Mouse (Mus musculus) midbrain, embryonic 11.5 days (tissue): Measurements from ENCODE around the gene Platr17. TPM values are rescaled to one million over a fixed set of nuclear protein-coding genes. Genes with fewer than 3 reads are reported as not detected.
"Not testable (repeated sequence)": the region's sequence is repeated elsewhere in the genome, so short reads cannot be mapped to it uniquely, and the experiment has no call there.

Source experiments
- ATAC-seq: fragments of 200-750 bp; cut with Nextera tagmentation; 2 replicates; pipeline ENCODE4 v1.8.0; 2017; ENCODE audit warnings: moderate TSS enrichment, moderate library complexity; ENCODE audit not compliant: low FRiP score
- DNase-seq: peaks from one replicate; pipeline ENCODE4 v3.0.0; 2015; ENCODE audit warnings: low spot score; ENCODE audit errors: missing footprints
- H3K27ac ChIP-seq: fragments of 300-500 bp; sonication (generic); 2 replicates; pipeline ENCODE4 v1.5.1; 2014; ENCODE audit warnings: low read depth, low read length
- H3K27me3 ChIP-seq: fragments of 300-500 bp; sonication (generic); 2 replicates; pipeline ENCODE4 v1.6.1; 2014; ENCODE audit warnings: mild to moderate bottlenecking, low read length, moderate library complexity, mixed read lengths; ENCODE audit not compliant: control insufficient read depth, insufficient read depth
- H3K36me3 ChIP-seq: fragments of 300-500 bp; sonication (generic); 2 replicates; pipeline ENCODE4 v1.6.1; 2014; ENCODE audit warnings: mild to moderate bottlenecking, low read length, moderate library complexity, mixed read lengths; ENCODE audit not compliant: control insufficient read depth, insufficient read depth
- H3K4me1 ChIP-seq: fragments of 300-500 bp; sonication (generic); 2 replicates; pipeline ENCODE4 v1.6.1; 2014; ENCODE audit warnings: low read length; ENCODE audit not compliant: control insufficient read depth, insufficient read depth
- H3K4me2 ChIP-seq: fragments of 300-500 bp; sonication (generic); 2 replicates; pipeline ENCODE4 v1.6.1; 2014; ENCODE audit warnings: mild to moderate bottlenecking, moderate library complexity
- H3K4me3 ChIP-seq: fragments of 300-500 bp; sonication (generic); 2 replicates; pipeline ENCODE4 v1.5.1; 2014; ENCODE audit warnings: low read depth, low read length
- H3K9ac ChIP-seq: fragments of 300-500 bp; sonication (generic); 2 replicates; pipeline ENCODE4 v1.6.1; 2014; ENCODE audit warnings: low read length
- H3K9me3 ChIP-seq: fragments of 300-500 bp; sonication (generic); 2 replicates; pipeline ENCODE4 v1.6.1; 2016; ENCODE audit warnings: low read length; ENCODE audit not compliant: control insufficient read depth
- WGBS: fragments of 180-500 bp; shearing (Covaris S2); extraction: QIAGEN DNeasy Blood & Tissue Kit; methylation state at CpG from one replicate; pipeline ENCODE4 v1.1.7; 2014; 5-methylcytosine and 5-hydroxymethylcytosine counted together
- polyA plus RNA-seq: library from polyadenylated mRNA; unstranded; fragments of >200 nt; fragmentation: Nextera tagmentation; extraction: Ambion mirVana; gene quantifications from 2 replicates; pipeline ENCODE4 v1.2.1, GENCODE M21; 2014

The Platr17 gene
- polyA plus RNA-seq, 1 experiment from 2014 or later = 0.22 TPM

DNA sequence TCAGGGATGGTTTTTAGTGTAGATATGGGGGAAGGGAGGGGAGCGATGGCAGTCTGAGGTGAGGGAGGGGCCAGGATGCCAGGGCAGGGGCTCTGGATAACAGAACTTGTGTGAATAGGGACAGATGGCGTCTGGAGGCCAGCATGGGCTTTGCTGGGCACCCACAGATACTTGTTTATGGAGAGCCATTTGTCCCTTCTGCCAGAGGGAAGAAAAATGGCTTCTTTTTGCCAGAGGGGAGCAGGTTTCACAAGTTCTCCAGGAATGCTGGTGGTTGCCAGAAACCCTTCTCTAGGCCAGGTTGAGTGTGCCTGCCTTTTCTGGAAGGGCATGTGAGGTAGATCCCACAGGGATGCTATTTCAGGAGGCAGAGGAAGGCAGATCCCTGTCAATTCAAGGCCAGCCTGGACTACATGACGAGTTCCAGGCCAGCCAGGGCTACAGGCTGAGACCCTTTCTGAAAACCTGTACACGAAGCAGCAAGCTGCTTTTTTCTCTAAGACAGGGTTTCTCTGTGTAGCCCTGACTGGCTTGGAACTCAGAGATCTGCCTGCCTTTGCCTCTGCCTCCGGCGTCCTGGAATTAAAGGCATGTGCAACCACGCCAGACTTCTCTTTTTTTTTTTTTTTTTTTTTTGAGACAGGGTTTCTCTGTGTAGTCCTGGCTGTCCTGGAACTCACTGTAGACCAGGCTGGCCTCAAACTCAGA lies 4.5 kb upstream of the Platr17 start:
- Histone ChIP-seq H3K4me3 (no peak overlapping the region), H3K9me3 (no peaks in the 10 kb centered on the region), H3K4me2 (no peak overlapping the region), H3K9ac (no peak overlapping the region), H3K27me3 (no peaks in the 10 kb centered on the region), H3K36me3 (no peaks in the 10 kb centered on the region), H3K4me1 (no peaks in the 10 kb centered on the region), H3K27ac (no peak overlapping the region)
- no peak for DNase-seq
- 81% methylated on average over 7 of the region's 7 CpGs for WGBS
- no peak for ATAC-seq

DNA sequence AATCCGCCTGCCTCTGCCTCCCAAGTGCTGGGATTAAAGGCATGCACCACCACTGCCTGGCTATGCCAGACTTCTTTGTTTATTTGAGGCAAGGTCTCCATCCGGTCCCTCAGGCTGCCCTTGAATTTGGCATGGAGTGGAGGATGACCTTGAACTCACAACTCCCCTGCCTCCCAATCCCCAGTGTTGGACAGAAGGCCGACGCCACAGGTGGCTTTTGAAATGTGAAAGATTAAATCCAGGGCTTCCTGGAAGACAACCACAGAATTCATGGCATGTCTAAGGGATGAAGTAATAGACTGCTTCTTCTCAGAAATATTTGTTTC lies 4.0 kb upstream of the Platr17 start:
- Histone ChIP-seq H3K4me1 (no peaks in the 10 kb centered on the region), H3K36me3 (no peaks in the 10 kb centered on the region), H3K27ac (no peak overlapping the region), H3K4me2 (no peak overlapping the region), H3K27me3 (no peaks in the 10 kb centered on the region), H3K9me3 (no peaks in the 10 kb centered on the region), H3K9ac (no peak overlapping the region), H3K4me3 (no peak overlapping the region)
- ATAC-seq (no peak), DNase-seq (no peak)
- WGBS = 80% methylated on average over 4 of the region's 4 CpGs

DNA sequence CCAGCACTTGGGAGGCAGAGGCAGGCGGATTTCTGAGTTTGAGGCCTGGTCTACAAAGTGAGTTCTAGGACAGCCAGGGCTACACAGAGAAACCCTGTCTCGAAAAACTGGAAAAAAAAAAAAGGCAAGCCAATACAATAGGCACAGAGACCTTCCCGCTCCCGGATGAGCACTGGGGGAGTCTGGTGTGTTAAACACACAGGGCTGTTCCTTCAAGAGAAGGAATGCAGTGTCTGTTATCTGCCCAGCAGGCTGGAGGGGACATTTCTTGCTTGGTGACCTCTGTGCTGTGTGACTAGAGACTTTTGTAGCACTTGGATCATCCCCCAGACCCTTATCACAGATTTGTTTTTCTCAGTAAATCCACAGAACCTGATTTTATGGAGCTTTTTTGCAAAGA lies 3.3 kb upstream of the Platr17 start:
- H3K4me3 ChIP-seq = no peak overlapping the region
- no peaks in the 10 kb centered on the region for H3K27me3 ChIP-seq
- H3K4me2 ChIP-seq = no peak overlapping the region
- H3K36me3 ChIP-seq = no peaks in the 10 kb centered on the region
- no peak overlapping the region for H3K9ac ChIP-seq
- H3K27ac ChIP-seq = no peak overlapping the region
- no peaks in the 10 kb centered on the region for H3K4me1 ChIP-seq
- no peaks in the 10 kb centered on the region for H3K9me3 ChIP-seq
- ATAC-seq (no peak), DNase-seq (no peak)
- 70% methylated on average over 4 of the region's 4 CpGs for WGBS

DNA sequence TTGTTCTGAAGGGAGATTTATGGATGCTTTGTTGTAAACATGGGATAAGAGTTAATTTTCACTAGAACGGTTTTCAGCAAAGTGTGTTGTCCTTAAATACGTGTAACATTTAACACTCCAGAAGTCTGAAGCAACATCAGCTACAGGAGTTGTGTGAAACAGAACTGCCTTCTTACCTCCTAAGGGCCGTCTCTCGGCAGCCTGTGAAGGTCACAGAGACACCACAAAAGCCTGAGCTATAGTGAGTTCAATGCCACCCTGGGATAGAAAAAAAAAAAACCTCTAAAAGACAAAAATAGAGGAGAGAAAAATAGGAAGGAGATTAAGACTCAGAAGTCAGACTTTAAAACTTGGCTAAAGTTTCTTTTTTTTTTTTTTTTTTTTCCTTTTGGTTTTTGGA lies 2.9 kb upstream of the Platr17 start:
- ATAC-seq (no peak), DNase-seq (no peak)
- no peak overlapping the region for H3K27ac ChIP-seq
- no peaks in the 10 kb centered on the region for H3K36me3 ChIP-seq
- H3K9me3 ChIP-seq = no peaks in the 10 kb centered on the region
- no peak overlapping the region for H3K9ac ChIP-seq
- no peaks in the 10 kb centered on the region for H3K4me1 ChIP-seq
- 79% methylated on average over 4 of the region's 4 CpGs for WGBS
- H3K4me2 ChIP-seq = no peak overlapping the region
- H3K27me3 ChIP-seq = no peaks in the 10 kb centered on the region
- no peak overlapping the region for H3K4me3 ChIP-seq

DNA sequence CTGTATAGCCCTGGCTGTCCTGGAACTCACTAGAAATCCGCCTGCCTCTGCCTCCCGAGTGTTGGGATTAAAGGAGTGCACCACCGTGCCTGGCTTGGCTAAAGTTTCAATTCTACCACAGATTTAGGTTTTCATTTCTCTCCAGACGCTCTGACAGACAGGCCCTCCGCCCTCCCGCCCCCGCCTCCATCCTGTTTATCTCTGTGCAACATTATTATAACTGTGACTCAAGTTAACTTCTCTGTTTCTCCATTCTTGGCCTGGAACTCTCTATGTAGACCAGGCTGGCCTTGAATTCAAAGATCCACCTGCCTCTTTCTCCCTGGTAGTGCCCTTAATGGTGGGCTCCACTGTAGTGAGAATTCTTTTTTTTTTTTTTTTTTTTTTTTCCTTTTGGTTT lies 2.4 kb upstream of the Platr17 start:
- DNase-seq = no peak
- no peaks in the 10 kb centered on the region for H3K27me3 ChIP-seq
- 80% methylated on average over 7 of the region's 7 CpGs for WGBS
- no peak overlapping the region for H3K4me3 ChIP-seq
- H3K27ac ChIP-seq = no peak overlapping the region
- no peaks in the 10 kb centered on the region for H3K36me3 ChIP-seq
- no peaks in the 10 kb centered on the region for H3K4me1 ChIP-seq
- H3K9ac ChIP-seq = no peak overlapping the region
- no peak overlapping the region for H3K4me2 ChIP-seq
- H3K9me3 ChIP-seq = no peaks in the 10 kb centered on the region
- no peak for ATAC-seq

DNA sequence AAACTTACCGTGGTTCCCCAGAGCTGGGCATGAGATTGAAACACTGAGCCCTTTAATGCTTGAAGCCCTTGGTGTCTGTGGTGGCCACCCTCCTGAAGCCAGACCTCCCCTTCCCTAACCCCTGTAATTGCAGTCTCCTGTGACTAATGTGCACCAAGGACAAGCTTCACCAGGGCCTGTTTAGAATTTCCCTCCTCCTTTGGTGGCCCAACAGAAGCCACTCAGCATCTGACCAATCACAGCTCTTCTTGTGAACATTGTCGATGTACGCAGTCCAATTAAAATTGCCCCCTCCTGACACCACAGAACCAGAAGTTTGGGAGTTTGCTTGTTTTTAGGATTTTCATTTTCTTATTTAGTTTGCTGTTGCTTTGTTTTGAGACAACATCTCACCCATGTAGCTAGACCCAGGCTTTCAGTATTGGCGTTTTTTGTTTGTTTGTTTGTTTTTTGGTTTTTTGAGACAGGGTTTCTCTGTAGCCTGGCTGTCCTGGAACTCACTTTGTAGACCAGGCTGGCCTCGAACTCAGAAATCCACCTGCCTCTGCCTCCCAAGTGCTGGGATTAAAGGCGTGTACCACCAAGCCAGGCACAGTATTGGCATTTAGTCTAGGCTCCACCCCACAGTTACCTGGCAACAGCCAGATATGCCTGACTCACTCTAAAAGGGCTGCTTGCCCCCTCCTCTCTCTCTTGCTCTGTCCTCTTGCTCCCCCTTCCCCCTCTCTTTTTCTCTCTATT lies 854 bp upstream of the Platr17 start:
- not testable (repeated sequence) for H3K27ac ChIP-seq, ATAC-seq, H3K36me3 ChIP-seq, H3K4me2 ChIP-seq, H3K27me3 ChIP-seq, DNase-seq, H3K9ac ChIP-seq, H3K4me1 ChIP-seq, H3K4me3 ChIP-seq, H3K9me3 ChIP-seq
- WGBS = 74% methylated on average over 6 of the region's 6 CpGs

DNA sequence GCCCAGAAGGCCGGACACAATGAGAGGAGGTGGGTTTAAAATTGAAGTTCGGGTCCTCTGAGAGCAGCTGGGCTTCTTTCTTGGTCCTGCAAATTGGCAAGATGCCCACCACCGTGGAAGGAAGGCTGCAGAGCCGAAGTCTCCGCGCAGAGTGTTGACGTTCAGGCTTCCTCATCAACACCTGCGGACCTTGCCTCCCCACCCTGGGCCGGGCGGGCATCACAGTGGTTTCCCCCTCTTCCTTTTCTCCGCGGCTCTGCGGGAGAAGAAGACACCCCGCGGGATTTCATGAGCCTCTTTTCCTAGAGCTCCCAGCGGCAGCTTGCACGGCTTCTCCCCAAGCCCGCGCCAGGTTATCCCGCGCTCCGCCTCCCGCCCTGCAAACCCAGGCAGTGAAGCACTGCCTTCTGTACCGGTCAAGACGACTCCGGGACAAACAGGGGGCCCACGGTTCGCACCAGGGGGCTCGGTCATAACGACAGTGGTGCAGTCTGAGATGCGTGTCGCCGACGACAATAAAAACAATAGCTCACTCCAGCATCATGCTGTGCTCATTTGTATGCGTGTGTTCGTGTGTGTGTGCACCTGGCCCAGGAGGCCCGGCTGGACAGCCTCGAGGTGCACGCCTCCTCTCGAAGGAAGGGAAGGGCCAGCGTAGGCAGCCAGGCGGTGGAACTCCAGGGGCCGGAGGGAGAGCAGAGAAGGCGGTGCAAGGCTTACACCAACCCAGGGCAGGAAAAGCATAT lies 3.6 kb downstream of the Platr17 start:
- Histone ChIP-seq H3K9ac (peak overlapping the region; percentile 78), H3K27ac (peak overlapping the region; percentile 65), H3K27me3 (no peaks in the 10 kb centered on the region), H3K36me3 (peaks cover 10% of the 10 kb centered on the region), H3K4me1 (peaks cover 15% of the 10 kb centered on the region), H3K4me2 (peak overlapping the region; percentile 99), H3K9me3 (no peaks in the 10 kb centered on the region), H3K4me3 (peak overlapping the region; percentile 83)
- no peak; the same call in 1 of the 2 replicates for ATAC-seq
- DNase-seq = peak; percentile 92
- WGBS = under 1% methylated on average over 43 of the region's 44 CpGs

DNA sequence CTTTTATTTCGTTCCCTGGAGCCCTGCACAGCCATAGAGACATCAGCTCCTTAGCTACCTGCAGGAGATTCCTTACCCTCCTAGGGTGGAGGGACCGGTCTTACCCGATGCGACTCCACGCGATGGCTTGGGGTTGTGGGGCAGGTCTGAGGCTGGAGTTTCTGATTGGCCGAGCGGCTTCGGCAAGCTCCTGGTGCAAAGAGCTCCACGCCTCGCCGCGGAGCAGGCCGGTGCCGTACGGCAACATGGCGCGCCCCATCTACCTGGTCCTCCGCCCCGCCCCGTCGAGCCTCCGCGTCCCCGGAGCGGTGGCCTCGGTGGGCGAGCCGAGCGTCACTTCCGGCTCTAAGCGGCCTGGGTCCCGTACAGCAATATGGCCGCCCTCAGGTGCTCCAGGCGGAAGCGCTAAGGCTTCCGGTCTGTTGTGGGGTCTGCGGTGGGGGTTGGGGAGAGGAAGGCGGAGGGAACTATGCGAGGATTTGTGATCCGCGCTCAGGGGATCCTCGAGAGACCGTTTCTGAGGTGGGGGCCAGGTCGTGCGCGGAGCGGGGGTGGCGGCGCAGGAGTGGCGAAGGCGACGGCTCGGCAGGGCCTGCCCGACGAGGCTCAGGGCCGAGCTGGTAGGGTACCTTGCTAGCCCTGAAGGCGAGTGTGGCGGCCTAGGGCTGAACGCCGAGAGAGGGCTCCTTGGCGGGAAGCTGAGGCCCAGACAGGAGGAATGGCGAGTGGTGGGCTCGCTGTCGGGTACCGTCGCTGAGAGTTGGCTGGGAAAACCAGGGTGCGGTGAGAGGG lies 4.3 kb downstream of the Platr17 start, which contains the start of gene Daxx:
Gene Daxx, plus strand, starts transcription at position 338 of the 792 bp plus-strand sequence.
- under 1% methylated on average over 62 of the region's 68 CpGs for WGBS

More for the DNA sequence above, 4.3 kb downstream of the Platr17 start, which contains the start of gene Daxx:
- no peaks in the 10 kb centered on the region for H3K9me3 ChIP-seq
- ATAC-seq = peak; percentile 98
- peaks cover 15% of the 10 kb centered on the region for H3K4me1 ChIP-seq
- H3K27me3 ChIP-seq = no peaks in the 10 kb centered on the region
- peak within 1 kb of the TSS; percentile 99 for H3K4me2 ChIP-seq
- peak within 1 kb of the TSS; percentile 88 for H3K9ac ChIP-seq
- peaks cover 18% of the 10 kb centered on the region for H3K36me3 ChIP-seq
- peak within 1 kb of the TSS; percentile 65 for H3K27ac ChIP-seq
- peak within 1 kb of the TSS; percentile 83 for H3K4me3 ChIP-seq
- DNase-seq = peak; percentile 99
